Mouse (Mus musculus): ENCODE measurements around the gene Cyp4f17. TPM values are rescaled to one million over a fixed set of nuclear protein-coding genes. Genes with fewer than 3 reads are reported as not detected.
"Not testable (repeated sequence)": the region's sequence is repeated elsewhere in the genome, so short reads cannot be mapped to it uniquely, and the experiment has no call there.

Gene Cyp4f17
- polyA plus RNA-seq, 1 experiment from 2014 or later = 0.91 TPM

DNA sequence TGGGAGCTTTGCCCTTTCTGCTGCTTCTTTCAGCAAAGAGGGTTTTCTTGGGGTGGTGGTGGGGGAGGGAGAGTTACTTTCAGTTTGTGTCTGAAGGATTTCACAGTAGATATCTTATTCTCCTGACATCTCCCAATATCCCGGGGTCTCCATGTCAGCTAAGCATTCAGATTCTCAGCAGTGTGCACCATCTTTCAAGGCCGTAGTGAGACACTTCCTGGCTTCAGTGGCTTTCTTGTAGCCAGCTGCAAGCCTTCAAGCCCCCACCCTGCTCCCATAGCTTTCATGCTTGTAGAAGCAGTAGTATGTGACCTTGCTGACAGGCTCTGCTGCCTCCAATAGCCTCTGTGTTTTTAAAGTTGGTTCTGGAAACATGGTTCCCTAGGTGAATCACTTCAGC, 67.4 kb downstream of the Cyp4f17 start:
- not testable (repeated sequence) for H3K27ac ChIP-seq; H3K27me3 ChIP-seq (replicated peaks); H3K4me3 ChIP-seq; H3K36me3 ChIP-seq; H3K4me1 ChIP-seq; ATAC-seq; H3K9ac ChIP-seq; H3K9me3 ChIP-seq (replicated peaks); H3K4me2 ChIP-seq
- WGBS (ENCODE audit: insufficient replicate concordance) = 55% methylated on average over 2 of the region's 2 CpGs

GRCm38 (mm10) chr17:32577496-32578186, 71.8 kb downstream of the Cyp4f17 start:
- H3K4me1 ChIP-seq = no peaks in the 10 kb centered on the region
- no peak overlapping the region for H3K4me3 ChIP-seq
- 45% methylated on average over 7 of the region's 7 CpGs for WGBS (ENCODE audit: insufficient replicate concordance)
- no peaks in the 10 kb centered on the region for H3K27me3 ChIP-seq (replicated peaks)
- no peak overlapping the region for H3K9ac ChIP-seq
- no peak overlapping the region for H3K27ac ChIP-seq
- H3K36me3 ChIP-seq = no peaks in the 10 kb centered on the region
- no peak for ATAC-seq
- H3K4me2 ChIP-seq = no peak overlapping the region
- no peaks in the 10 kb centered on the region for H3K9me3 ChIP-seq (replicated peaks)

Other genes starting within 250 kb of the Cyp4f17 start
- 55.1 and 56.5 TPM in 2 replicates for gene Brd4, start 221.3 kb upstream of the Cyp4f17 start, polyA plus RNA-seq (2016; fragmentation: Nextera tagmentation; extraction: Ambion mirVana)
- gene Akap8, start 184.8 kb upstream of the Cyp4f17 start, polyA plus RNA-seq (2016; fragmentation: Nextera tagmentation; extraction: Ambion mirVana) = 72.1 and 73.5 TPM in 2 replicates
- 49.7 and 50.1 TPM in 2 replicates for gene Akap8l, start 155.4 kb upstream of the Cyp4f17 start, polyA plus RNA-seq (2016; fragmentation: Nextera tagmentation; extraction: Ambion mirVana)
- gene Wiz, start 116.6 kb upstream of the Cyp4f17 start, polyA plus RNA-seq (2016; fragmentation: Nextera tagmentation; extraction: Ambion mirVana) = 13.3 and 14.8 TPM in 2 replicates
- 7.2 and 8.1 TPM in 2 replicates for gene Rasal3, start 102.5 kb upstream of the Cyp4f17 start, polyA plus RNA-seq (2016; fragmentation: Nextera tagmentation; extraction: Ambion mirVana)
- 1.6 and 1.8 TPM in 2 replicates for gene Pglyrp2, start 81.9 kb upstream of the Cyp4f17 start, polyA plus RNA-seq (2016; fragmentation: Nextera tagmentation; extraction: Ambion mirVana)
- gene Cyp4f39, start 53.3 kb upstream of the Cyp4f17 start, polyA plus RNA-seq (2016; fragmentation: Nextera tagmentation; extraction: Ambion mirVana) = 0.32 and 0.50 TPM in 2 replicates
- 5.2 and 5.6 TPM in 2 replicates for gene Cyp4f16, start 30.5 kb downstream of the Cyp4f17 start, polyA plus RNA-seq (2016; fragmentation: Nextera tagmentation; extraction: Ambion mirVana)
- gene Cyp4f37, start 115.3 kb downstream of the Cyp4f17 start, polyA plus RNA-seq (2016; fragmentation: Nextera tagmentation; extraction: Ambion mirVana) = not detected in 2 replicates
- not detected in 2 replicates for gene Cyp4f40, start 152.8 kb downstream of the Cyp4f17 start, polyA plus RNA-seq (2016; fragmentation: Nextera tagmentation; extraction: Ambion mirVana)
- 2.3 and 2.7 TPM in 2 replicates for gene Cyp4f15, start 179.6 kb downstream of the Cyp4f17 start, polyA plus RNA-seq (2016; fragmentation: Nextera tagmentation; extraction: Ambion mirVana)

Data from liver, embryonic 12.5 days (tissue).